Mouse (Mus musculus) heart, adult 18-20 months (tissue): ENCODE data around the gene Fosl1. TPM values are rescaled to one million over a fixed set of nuclear protein-coding genes. Genes with fewer than 3 reads are reported as not detected.

ENCODE experiments used
- DNase-seq, 2 experiments: peaks; one replicate each; pipeline ENCODE4 v3.0.0; 2021 to 2022; ENCODE audit warnings: mixed read lengths in 1 of 2
- total RNA-seq, 2 experiments: library from RNA; stranded (reverse); gene quantifications; 2 replicates each; pipeline ENCODE4 v1.2.3; 2021

Fosl1 gene
- total RNA-seq, 2 experiments from 2014 or later, result not detected

DNA sequence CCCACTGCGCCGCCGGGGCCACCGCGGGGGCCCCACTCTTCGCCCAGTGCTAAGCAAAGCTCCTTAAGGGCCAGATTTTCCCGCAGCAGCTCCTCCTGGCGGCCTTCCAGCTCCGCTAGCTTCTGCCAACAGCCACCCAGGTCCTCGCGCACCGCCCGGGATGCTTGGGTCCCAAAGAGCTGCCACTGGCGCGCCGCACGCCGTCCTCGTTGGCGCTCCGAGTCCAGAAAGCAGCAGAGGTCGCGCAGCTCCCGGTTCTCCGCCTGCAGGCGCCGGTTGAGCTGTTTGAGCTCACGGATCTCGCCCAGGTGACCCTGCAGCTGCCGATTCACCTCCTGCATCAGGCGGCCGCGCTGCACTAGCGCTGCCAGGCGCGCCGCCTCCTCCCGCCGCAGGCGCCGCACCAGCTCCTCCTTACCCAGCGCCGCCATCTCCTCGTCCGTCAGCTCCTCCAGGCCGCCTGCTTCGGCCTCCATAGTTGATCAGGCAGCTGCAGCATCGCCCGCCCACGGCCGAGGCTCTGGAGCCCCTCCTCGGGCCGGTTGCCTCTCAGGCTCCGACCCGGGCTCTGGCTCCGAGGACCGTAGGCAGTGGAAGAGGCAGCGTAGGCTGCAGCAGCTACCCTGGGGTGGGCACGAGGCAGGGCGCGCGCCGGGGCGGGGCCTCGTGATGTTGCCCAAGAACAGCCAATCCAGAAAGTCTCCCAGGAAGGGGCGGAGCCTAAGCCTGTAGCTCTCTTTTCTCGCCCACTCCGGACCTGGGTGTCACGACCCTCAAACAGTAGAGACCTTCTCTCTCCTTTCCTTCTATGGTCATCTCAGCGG lies 9.8 kb downstream of the Fosl1 start:
- DNase-seq, result peak; percentile 97

DNA sequence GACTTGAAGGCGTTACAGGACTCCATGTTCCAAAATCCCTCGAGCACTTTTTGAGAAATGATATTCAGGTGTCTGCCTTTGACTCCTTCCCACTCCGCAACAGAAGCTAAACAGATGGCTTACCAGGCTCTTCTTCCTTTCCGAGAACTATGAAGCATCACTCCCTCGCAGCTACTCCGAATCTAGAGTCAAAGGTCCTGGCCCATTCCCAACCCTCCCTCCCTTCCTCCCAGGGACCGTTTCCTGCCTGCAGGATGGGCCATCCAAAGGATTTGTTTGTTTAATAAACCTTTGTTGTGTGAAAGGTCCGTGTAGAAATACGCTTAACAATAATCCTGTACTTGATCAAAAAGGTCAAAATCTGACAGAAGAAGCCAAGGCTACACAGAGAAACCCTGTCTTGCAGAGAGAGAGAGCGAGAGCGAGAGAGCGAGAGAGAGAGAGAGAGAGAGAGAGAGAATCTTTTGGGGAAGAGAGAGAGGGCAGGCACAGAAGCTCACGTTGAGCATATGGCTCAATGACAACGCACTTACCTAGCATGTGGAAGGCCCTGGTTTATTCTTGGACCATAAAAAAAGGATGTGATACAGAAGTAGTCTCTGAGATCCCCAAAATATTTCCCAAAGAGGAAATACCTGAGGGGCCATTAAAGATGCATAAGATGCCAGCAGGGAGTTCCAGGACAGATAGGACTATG lies 10.5 kb downstream of the Fosl1 start, which contains the start of gene Ccdc85b:
Gene Ccdc85b (minus strand): TSS at position 149 of the 697 bp plus-strand sequence.
- DNase-seq, result no peak

DNA sequence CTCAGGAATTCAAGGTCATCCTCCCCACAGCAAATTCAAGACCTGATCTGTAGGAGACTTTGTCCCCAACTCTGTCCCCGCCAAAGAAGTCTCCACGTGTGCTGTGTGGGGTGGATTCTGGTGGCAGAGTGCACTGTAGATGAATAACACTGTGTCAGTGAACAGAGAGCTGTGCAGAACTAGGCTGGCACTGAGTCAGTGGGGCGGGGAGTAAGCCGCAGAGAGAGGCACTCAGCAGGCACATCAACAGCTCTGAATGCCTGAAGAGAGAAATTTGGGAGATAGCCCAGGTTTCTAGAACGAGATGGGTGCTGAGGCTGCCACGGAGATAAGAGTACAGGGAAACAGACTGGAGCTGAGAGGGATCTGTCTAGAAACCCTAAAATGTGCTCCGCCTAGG lies 11.7 kb downstream of the Fosl1 start:
- DNase-seq, result peak; percentile 48 to 53

DNA sequence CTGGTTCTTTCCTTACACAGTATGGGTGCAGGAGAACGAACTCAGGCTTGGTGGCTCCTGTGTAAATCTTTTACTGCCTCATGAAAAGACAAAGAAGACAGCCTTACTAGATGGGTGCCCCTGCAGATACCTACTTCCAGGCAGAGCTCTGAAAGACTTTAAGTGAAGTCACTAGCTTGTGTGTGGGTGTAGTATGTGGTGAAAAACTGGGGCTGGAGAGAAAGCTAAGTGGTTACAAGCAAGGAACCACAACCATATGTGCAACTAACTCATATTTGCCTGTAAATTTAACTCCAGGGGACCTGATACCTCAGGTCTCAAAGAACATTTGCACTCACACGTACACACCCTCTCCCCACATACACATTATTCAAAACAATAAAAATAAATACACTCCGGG lies 12.5 kb downstream of the Fosl1 start:
- no peak for DNase-seq

DNA sequence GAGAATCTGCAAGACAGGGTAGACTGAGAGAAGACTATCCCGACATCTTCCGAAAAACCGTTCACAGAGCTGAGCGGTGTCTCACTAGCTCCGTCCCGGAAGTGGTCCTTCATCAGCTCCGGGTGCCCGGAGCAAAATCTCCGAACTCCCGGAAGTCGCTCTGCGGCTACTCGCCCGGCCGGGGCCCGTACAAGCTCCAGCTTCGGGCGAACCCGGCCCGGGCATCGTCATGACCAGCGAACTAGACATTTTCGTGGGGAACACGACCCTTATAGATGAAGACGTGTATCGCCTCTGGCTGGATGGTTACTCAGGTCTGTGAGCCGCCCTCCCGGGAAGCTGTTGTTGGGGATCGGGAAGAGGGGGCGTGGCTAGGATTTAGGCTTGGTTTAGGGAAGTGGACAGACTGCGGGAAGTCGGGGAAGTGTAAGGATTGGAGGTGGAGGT lies 13.1 kb downstream of the Fosl1 start, which contains the start of gene Fibp:
Gene Fibp (plus strand): TSS at position 151 of the 447 bp plus-strand sequence.
- peak; percentile 90 to 92 for DNase-seq

DNA sequence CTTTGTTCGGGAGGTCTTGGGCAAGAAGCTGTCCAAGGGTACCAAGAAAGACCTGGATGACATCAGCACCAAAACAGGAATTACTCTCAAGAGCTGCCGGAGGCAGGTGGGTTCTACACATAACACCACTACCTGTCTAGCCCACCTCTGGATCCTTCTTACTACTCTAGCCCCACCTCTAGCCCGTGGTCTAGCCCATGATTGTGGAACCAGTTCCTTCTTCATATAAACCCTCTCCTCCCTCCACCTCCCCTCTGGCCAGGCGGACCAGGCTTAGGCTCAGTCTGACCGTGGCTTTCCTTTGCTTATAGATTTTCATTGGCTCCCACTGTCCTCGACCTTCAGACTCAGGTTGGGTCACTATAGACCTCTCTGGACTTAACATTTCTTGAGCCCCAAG lies 14.1 kb downstream of the Fosl1 start:
- DNase-seq, result no peak

DNA sequence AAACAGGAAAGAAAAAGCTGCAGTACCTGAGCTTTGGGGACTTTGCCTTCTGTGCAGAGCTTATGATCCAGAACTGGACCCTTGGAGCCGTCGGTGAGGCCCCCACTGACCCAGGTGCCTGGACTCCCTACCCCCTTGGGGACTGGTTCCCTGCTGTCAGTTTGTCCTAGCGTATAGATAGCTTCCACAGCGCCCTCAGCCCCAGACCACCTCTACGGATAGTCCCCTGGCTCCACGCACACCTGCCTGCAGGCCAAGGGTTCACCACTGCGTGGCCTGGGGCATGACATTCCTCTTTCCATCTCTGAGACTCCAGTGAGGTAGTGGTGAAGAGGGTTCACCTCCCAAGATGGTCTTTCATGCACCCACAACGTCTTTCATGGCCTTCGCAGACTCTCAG lies 15.9 kb downstream of the Fosl1 start:
- DNase-seq, result no peak

DNA sequence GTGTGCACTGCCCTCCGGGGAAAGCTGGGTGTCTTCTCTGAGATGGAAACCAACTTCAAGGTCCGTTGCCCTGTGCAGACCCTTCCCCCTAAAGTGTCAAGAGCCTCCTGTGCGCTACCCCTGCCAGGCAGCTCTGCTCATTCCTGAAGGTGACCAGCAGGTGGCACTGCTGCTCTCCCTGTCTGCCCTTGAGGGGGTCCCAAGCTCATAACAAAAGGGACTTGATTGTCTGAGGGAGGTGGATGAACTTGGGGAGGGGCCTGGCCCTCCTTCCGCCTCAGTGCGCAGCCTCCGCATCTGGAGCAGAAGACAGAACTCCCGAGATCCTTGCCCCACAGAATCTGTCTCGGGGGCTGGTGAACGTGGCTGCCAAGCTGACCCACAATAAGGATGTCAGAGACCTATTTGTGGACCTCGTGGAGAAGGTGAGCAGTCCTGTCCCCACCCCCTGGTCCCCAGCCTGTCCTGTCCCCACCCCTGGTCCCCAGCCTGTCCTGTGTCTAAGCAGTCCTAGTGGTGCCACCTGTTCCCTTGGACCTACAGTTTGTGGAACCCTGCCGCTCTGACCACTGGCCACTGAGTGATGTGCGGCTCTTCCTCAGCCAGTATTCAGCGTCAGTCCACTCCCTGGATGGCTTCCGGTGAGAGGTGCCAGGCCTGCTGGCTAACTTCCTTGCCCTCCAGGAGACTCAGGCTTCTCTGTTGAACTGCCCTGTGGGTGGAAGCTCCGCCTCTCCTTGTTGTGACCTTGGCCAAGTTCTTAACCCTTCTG lies 16.6 kb downstream of the Fosl1 start:
- DNase-seq, result peak; percentile 52 to 72

DNA sequence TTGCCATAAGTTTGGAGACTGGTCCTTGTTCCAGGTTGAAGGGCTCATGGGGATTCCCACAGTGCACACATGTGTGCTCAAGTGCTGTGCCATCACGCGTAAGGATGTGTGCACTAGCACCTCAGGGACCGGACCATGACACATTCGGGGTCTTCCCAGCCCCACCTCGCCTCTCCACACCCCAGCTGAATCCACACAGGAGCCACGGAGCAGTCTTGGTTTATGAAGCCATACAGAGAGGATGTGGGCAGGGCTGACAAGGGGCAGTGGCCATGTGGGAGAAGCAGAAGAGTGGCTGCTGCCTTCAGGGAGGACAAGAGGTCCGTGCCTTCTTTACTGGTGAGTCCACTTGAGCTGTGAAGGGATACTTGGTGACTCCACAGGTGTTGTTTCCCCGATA lies 17.7 kb downstream of the Fosl1 start:
- no peak for DNase-seq

DNA sequence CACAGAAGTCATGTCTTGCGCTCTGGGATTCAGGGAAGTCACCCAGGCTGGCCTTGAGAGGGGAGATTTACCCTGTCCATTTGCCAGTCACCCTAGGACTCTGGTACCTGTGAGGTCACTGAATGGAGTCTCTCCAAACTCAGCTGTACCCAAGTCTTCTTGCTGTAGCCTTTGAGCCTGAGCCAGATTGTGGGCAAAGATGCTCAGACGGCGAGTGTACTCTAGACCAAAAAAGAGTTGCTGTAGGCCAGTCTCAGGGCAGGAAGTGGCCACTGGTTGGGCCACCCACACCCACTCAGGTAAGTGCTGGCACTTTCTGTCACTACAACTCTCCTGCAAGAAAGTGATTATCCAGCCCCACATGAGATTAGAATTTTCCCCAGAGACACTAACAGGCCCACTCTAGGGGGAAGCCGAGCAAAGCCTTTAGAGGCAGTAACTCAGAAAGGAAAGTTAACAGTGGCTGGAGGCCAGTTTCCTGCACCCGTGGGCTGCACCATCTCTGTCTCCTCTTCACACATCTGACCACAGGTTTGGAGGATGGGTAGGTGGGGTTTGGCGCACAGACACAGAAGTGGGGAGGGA lies 19.7 kb downstream of the Fosl1 start:
- no peak for DNase-seq

DNA sequence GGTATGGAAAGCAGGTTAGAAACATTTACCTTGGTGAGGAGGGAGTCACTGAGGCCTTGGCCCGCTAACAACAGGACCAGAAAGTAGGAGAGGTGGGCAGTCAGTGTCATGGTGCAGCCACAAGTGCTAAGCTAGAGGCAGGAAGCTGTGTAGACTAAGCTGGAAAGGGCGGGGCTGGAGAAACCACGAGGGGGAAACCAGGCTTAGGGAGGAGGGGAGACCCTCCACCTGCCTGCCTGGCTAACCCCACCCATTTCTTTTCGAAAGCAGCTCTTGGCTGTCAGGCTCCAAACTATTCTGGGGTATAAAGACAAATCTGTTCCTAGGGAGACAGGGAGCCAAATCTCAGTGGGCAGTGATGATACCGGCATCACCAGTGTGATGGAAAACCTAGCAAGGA lies 21.0 kb downstream of the Fosl1 start, which contains the start of gene Ctsw:
Gene Ctsw (minus strand): TSS at position 134 of the 400 bp plus-strand sequence.
- DNase-seq, result no peak

DNA sequence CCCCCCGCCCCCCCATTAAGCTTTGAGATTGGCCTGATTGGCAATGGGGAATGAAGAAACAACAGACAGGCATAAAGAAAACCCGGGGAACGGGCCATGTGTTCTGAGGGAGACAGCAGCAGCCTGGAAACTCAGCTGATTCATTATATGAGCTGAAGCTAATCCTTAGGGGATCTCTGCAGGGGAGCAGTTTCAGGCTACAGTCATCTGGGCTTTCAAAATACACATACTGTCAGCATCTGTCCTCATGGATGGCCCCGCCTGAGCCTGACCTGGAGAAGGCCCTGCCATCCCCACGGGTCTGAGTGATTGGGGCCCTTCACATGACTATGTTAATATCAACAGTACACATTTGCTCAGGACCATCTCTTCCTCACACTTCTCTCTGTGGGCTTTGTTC lies 24.5 kb downstream of the Fosl1 start:
- no peak for DNase-seq

DNA sequence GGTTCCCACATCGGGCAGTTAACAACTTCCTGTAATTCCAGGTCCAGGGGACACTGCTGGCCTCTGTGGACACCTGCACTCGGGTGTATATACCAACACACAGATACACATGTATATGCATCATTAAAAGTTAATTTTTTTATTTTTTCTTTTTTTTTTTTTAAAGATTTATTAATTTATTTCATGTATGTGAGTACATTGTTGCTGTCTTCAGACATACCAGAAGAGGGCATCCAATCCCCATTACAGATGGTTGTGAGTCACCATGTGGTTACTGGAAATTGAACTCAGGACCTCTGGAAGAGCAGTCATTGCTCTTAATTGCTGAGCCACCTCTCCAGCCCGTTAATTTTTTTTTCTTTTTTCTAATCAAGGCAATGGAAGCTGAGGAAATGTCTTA lies 25.5 kb downstream of the Fosl1 start:
- DNase-seq, result no peak

DNA sequence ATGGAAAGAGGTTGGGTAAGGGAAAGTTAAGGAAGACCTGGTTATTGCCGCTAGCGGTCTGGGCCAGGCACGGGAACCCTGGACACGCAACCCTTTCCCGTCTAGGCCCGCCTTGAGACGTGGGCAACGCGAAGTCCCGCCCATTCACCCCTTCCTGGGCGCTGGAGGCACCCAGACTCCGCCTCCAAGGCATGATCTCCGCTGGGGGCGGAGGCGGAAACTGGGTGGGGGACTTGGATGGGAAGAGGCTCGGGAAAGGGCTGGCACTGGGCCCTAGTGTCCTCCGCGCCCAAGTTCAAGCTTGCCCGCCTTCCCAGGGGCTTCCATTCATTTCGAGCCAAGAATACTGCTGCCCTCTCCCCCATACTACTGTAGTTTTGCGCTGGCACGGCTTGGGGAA lies 26.4 kb downstream of the Fosl1 start, which contains the start of gene Efemp2:
Gene Efemp2 (plus strand): TSS at position 235 of the 400 bp plus-strand sequence.
- DNase-seq, result peak; percentile 87 to 92

DNA sequence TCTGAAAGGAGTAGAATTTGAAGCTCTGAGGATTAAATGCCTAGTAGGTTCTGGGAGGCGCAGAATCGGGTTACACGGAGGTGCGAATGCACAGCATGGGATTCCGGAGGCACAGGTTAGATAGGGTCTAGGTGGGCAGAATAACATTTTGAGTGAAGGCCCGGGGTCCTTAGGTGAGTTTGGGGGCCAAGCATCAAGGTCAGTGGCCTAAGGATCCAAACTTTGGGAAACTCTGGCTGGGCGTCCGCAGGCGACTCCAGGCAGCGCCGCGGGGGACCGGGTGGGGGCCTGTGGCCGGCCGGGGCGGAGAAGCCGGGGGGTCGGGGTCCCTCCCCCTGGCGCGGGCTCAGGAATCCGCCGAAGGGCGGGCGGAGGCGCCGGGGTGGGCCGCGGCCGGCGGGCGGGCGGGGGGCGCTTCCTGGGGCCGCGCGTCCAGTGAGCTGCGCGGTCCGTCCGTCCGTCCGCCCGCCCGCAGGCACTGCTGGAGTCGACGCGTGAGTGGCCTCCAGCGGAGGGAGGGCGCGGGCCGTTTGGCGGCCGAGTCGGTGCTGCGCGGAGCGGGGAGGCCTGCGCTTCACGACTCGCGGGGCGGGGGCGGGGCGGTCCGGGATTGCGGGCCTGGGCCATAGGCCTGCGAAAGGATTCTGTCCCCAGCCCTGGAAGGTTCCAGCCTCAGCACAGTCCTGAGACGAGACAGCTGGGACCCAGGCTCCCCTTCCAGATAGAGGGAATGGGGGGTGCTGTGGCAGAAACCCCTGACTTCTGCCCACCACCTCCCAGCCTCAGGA lies 27.1 kb downstream of the Fosl1 start:
- peak; percentile 55 to 59 for DNase-seq

DNA sequence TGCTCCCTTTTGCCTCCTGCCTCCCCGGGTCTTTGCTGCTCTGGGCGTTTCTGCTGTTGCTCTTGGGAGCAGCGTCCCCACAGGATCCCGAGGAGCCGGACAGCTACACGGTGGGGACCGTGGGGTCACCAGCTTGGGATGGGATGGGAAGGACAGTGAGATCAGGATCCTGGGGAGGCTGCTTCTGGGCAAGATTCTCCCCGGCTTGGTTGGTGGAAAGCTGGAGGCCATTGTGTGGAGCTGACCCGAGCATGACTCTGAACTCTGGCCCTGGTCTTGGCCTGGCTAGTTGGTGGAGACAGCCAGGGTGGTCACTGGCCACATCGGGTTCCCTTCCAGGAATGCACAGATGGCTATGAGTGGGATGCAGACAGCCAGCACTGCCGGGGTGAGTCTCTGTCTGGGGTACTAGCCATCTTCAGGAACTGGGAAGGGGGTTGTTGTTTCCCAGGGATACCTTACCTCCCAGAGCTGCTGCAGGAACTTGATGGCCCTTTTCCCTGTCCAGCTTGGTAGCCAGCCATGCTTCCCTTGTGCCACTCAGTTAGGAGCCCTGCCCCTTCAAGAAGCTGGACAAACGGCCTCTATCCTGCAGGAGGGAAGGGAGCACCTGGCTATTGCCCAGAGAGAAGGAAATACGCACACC lies 27.8 kb downstream of the Fosl1 start:
- peak in 1 of 2 experiments; percentile 43 for DNase-seq

DNA sequence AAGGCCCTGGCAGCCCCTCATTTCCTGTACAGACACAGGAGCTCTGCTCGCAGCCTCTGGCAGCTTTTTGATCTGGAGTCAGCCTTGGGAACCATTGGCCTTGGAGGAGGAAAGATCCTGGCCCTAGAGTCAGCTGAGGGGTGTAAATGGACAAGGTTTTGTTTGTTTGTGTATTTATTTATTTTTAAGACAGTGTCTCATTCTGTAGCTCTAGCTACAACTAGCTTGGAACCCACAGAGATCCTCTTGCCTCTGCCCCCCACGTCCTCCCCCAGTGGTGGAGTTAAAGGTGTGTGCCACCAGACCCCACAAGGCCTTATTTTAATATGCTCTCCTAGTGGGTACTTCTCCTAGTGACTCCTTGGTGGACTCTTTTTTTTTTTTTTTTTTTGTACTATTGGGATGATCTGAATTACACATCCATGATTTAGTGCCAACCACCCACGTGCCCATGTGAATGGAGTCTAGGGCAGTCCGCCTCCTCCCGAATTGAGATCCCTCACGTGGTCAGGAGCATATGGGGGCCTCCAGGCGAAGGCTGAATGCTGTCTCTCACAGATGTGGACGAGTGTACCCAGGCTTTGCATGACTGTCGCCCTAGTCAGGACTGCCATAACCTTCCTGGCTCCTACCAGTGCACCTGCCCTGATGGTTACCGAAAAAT lies 29.8 kb downstream of the Fosl1 start:
- no peak for DNase-seq

DNA sequence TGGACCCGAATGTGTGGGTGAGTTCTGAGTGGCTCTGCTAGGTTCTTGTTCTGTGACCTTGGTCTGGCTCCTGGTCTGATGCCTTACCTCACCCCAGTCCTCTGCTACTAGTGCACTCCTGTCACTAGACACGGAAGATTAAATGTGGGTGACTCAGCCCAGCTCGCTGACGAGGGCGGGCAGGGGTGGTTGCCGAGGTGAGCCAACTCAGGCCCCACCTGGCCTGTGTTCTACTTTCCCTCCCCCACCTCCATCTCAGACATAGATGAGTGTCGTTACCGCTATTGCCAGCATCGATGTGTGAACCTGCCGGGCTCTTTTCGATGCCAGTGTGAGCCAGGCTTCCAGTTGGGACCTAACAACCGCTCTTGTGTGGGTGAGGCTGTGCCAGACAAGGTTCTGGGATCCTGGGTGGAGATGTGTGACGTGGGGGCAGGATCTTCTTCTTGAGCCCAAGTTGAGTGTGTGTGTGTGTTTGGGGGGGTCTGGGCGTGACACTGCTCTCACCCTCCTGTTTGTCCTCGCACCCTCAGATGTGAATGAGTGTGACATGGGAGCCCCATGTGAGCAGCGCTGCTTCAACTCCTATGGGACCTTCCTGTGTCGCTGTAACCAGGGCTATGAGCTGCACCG lies 30.4 kb downstream of the Fosl1 start:
- DNase-seq, result no peak

DNA sequence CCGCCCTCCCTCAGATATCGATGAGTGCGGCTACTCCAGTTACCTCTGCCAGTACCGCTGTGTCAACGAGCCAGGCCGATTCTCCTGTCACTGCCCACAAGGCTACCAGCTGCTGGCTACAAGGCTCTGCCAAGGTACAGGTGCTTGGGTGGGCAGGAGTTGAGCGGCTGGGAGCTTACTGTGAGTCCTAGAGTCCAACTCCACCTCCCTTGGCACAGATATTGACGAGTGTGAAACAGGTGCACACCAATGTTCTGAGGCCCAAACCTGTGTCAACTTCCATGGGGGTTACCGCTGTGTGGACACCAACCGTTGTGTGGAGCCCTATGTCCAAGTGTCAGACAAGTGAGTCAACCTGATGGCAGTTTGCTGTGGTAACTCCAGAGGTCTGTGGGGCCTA lies 32.7 kb downstream of the Fosl1 start:
- no peak for DNase-seq

DNA sequence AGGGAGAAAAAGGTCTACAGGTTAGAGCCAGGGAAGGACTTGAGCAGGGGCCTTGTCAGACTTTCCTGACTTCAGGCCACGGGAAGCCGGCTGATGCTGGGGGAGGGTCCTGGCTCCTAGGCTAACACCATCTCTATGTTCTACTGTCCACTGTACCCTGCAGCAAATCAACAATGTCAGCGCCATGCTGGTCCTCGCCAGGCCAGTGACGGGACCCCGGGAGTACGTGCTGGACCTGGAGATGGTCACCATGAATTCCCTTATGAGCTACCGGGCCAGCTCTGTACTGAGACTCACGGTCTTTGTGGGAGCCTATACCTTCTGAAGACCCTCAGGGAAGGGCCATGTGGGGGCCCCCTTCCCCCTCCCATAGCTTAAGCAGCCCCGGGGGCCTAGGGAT lies 34.1 kb downstream of the Fosl1 start:
- no peak for DNase-seq
